Mouse (Mus musculus) intestine, postnatal 0 days (tissue): ENCODE measurements at regions not wholly inside any gene's neighbourhood (a gene's known extent, or its start where the extent isn't known, plus 50 kb on each side); places are given as distances from the start of the nearest gene placed in this dataset.

Experiments used
- ATAC-seq: fragments of 200-750 bp; cut with Nextera tagmentation; 2 replicates; pipeline ENCODE4 v1.8.0; 2017; ENCODE audit warnings: mild to moderate bottlenecking, moderate TSS enrichment, moderate library complexity
- H3K27ac ChIP-seq: fragments of 300-500 bp; sonication (generic); 2 replicates; pipeline ENCODE4 v1.5.1; 2014; ENCODE audit warnings: mild to moderate bottlenecking, low read depth, low read length, moderate library complexity
- H3K27me3 ChIP-seq: fragments of 300-500 bp; sonication (generic); replicated peaks from 2 replicates; pipeline ENCODE4 v1.6.1; 2014; ENCODE audit warnings: low read length, mixed read lengths; ENCODE audit not compliant: control insufficient read depth, insufficient read depth
- H3K36me3 ChIP-seq: fragments of 300-500 bp; sonication (generic); 2 replicates; pipeline ENCODE4 v1.6.1; 2014; ENCODE audit warnings: mild to moderate bottlenecking, moderate library complexity; ENCODE audit not compliant: control insufficient read depth, insufficient read depth
- H3K4me1 ChIP-seq: fragments of 300-500 bp; sonication (generic); replicated peaks from 2 replicates; pipeline ENCODE4 v1.6.1; 2014; ENCODE audit warnings: antibody characterized with exemption, low read length, mixed read lengths; ENCODE audit not compliant: control insufficient read depth, insufficient read depth
- H3K4me2 ChIP-seq: fragments of 300-500 bp; sonication (generic); replicated peaks from 2 replicates; pipeline ENCODE4 v1.6.1; 2014; ENCODE audit warnings: low read depth, mild to moderate bottlenecking, moderate library complexity
- H3K4me3 ChIP-seq: fragments of 300-500 bp; sonication (generic); 2 replicates; pipeline ENCODE4 v1.5.1; 2014; ENCODE audit warnings: low read depth, low read length
- H3K9ac ChIP-seq: fragments of 300-500 bp; sonication (generic); 2 replicates; pipeline ENCODE4 v1.6.1; 2014; ENCODE audit warnings: mild to moderate bottlenecking, low read depth, low read length
- H3K9me3 ChIP-seq: fragments of 300-500 bp; sonication (generic); 2 replicates; pipeline ENCODE4 v1.6.1; 2016; ENCODE audit warnings: mixed run types; ENCODE audit not compliant: control insufficient read depth
- CTCF ChIP-seq: sonication (generic); IDR thresholded peaks from 2 replicates; pipeline ENCODE4 v1.5.1; 2016; ENCODE audit warnings: low read depth, mild to moderate bottlenecking, control low read depth, antibody characterized with exemption, moderate library complexity
- WGBS: fragments of 180-500 bp; shearing (Covaris S2); extraction: QIAGEN DNeasy Blood & Tissue Kit; methylation state at CpG from one replicate; pipeline ENCODE4 v1.1.7; 2014; 5-methylcytosine and 5-hydroxymethylcytosine counted together

DNA sequence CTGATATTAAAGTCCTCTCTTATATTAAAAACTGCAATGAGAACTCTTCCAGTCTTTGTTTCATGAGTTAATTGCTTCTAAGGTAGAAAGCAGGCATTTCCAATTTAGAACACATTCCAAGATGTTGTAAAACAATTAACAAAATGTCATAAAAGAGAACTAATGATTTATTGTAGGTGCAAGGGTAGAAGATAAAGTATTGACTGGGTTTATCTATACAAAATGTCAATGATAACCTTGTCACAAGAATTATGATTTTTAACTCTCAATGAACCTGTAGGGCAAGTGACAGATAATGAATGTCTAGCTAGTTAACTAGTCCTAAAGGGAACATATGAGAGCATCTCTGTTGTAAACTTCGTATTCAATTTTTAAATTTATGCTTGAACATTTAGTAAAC, 174.3 kb upstream of the Mettl25 start:
- H3K4me2 ChIP-seq = no peak overlapping the region
- H3K36me3 ChIP-seq = no peaks in the 10 kb centered on the region
- H3K4me1 ChIP-seq = no peaks in the 10 kb centered on the region
- H3K27ac ChIP-seq = no peak overlapping the region
- H3K9me3 ChIP-seq = no peaks in the 10 kb centered on the region
- ATAC-seq = no peak
- no peak for TF ChIP-seq CTCF
- H3K9ac ChIP-seq = no peak overlapping the region
- no peak overlapping the region for H3K4me3 ChIP-seq
- H3K27me3 ChIP-seq = no peaks in the 10 kb centered on the region
- 25% methylated on average over 1 of the region's 1 CpGs for WGBS

GRCm38 (mm10) chr10:106010131-106010530, 169.0 kb upstream of the Mettl25 start:
- no peak for ATAC-seq
- Histone ChIP-seq H3K9ac (no peak overlapping the region), H3K4me1 (no peaks in the 10 kb centered on the region), H3K9me3 (no peaks in the 10 kb centered on the region), H3K4me2 (no peak overlapping the region), H3K27me3 (no peaks in the 10 kb centered on the region), H3K27ac (no peak overlapping the region), H3K4me3 (no peak overlapping the region), H3K36me3 (no peaks in the 10 kb centered on the region)
- TF ChIP-seq CTCF = no peak
- 61% methylated on average over 2 of the region's 2 CpGs for WGBS

GRCm38 (mm10) chr10:106007331-106007730, 166.2 kb upstream of the Mettl25 start:
- Histone ChIP-seq H3K4me2 (no peak overlapping the region), H3K27ac (no peak overlapping the region), H3K9ac (no peak overlapping the region), H3K4me3 (no peak overlapping the region), H3K36me3 (no peaks in the 10 kb centered on the region), H3K9me3 (no peaks in the 10 kb centered on the region), H3K27me3 (no peaks in the 10 kb centered on the region), H3K4me1 (no peaks in the 10 kb centered on the region)
- no peak for ATAC-seq
- no peak for TF ChIP-seq CTCF
- 89% methylated on average over 4 of the region's 4 CpGs for WGBS

DNA sequence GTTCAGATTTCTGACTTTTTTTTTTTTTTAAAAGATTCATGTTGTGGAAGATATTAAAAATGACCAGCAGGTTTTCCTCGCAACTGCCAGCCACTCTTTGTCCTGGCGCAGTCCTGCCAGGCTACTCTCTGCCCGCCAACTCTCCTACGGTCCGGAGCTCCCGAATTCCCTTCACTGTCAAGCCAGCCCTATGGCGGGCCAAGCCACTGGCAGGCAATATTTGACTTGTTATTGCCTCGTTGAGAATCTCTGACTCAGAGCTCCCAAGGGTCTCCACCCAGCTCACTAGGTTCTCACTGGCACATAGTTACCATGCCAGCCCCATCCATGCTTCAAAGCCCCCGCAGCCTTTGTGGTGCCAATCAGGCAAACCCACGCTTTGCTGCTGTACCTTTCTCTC, 165.7 kb upstream of the Mettl25 start:
- no peak for ATAC-seq
- Histone ChIP-seq H3K4me3 (no peak overlapping the region), H3K36me3 (no peaks in the 10 kb centered on the region), H3K4me2 (no peak overlapping the region), H3K27ac (no peak overlapping the region), H3K27me3 (no peaks in the 10 kb centered on the region), H3K4me1 (no peaks in the 10 kb centered on the region), H3K9ac (no peak overlapping the region), H3K9me3 (no peaks in the 10 kb centered on the region)
- WGBS = 90% methylated on average over 10 of the region's 10 CpGs
- TF ChIP-seq CTCF = no peak

DNA sequence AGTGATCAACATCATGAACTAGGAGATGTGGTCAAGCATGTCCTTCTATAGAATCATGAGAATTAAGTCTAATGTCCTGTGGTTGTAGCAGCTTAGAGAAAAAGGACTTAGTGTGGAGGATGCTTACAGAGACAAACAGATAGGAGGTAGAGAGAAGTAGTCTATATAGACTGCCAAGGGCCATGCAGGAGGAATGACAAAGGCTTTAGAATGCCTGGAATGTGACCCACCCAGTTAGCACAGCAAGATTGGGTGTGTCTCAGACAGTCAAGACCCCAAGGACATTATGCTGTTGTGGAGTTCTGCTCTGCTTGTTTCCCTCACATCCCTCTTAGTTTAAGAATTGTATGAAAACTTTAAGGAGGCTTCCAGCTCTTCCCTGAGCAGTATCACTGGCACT, 164.9 kb upstream of the Mettl25 start:
- H3K4me1 ChIP-seq = no peaks in the 10 kb centered on the region
- no peak for ATAC-seq
- TF ChIP-seq CTCF = no peak
- no peaks in the 10 kb centered on the region for H3K27me3 ChIP-seq
- H3K36me3 ChIP-seq = no peaks in the 10 kb centered on the region
- no peak overlapping the region for H3K4me2 ChIP-seq
- H3K9ac ChIP-seq = no peak overlapping the region
- no peak overlapping the region for H3K27ac ChIP-seq
- no peaks in the 10 kb centered on the region for H3K9me3 ChIP-seq
- H3K4me3 ChIP-seq = no peak overlapping the region

GRCm38 (mm10) chr10:105957468-105957867, 116.3 kb upstream of the Mettl25 start:
- H3K4me1 ChIP-seq = no peaks in the 10 kb centered on the region
- no peaks in the 10 kb centered on the region for H3K36me3 ChIP-seq
- 70% methylated on average over 3 of the region's 3 CpGs for WGBS
- no peaks in the 10 kb centered on the region for H3K27me3 ChIP-seq
- H3K4me3 ChIP-seq = no peak overlapping the region
- no peak for TF ChIP-seq CTCF
- H3K4me2 ChIP-seq = no peak overlapping the region
- H3K9ac ChIP-seq = no peak overlapping the region
- H3K27ac ChIP-seq = no peak overlapping the region
- ATAC-seq = no peak
- H3K9me3 ChIP-seq = no peaks in the 10 kb centered on the region

DNA sequence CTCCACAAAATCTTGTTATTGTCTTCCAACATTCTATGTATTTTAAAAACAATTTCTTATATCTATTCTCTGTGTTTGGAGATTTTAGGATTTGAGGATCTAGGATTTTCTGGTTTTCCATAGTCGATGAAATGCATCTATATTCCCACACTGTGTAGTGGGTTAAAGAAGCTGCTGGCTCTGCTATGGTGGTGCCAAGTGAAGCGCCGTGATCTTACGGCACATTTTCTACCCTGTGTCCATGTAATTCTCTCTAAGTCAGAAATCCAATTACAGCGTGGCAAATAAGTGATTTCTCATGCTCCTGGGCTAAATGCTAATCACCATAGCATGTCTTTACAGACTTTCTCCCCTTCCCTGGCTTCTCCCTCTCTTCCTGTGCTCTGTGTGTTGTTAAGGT, 92.1 kb upstream of the Mettl25 start:
- Histone ChIP-seq H3K9ac (no peak overlapping the region), H3K4me3 (no peak overlapping the region), H3K9me3 (no peaks in the 10 kb centered on the region), H3K4me1 (no peaks in the 10 kb centered on the region), H3K27me3 (no peaks in the 10 kb centered on the region), H3K27ac (no peak overlapping the region), H3K36me3 (no peaks in the 10 kb centered on the region), H3K4me2 (no peak overlapping the region)
- WGBS = 90% methylated on average over 5 of the region's 5 CpGs
- no peak for TF ChIP-seq CTCF
- ATAC-seq = no peak
